Mouse (Mus musculus) midbrain, embryonic 14.5 days (tissue): ENCODE measurements around the gene Smoc1. TPM values are rescaled to one million over a fixed set of nuclear protein-coding genes. Genes with fewer than 3 reads are reported as not detected.

ENCODE experiments used
- ATAC-seq: fragments of 200-750 bp; cut with Nextera tagmentation; 2 replicates; pipeline ENCODE4 v1.8.0; 2017; ENCODE audit warnings: moderate number of reproducible peaks, moderate library complexity; ENCODE audit not compliant: low FRiP score, low TSS enrichment
- DNase-seq: peaks from one replicate; pipeline ENCODE4 v3.0.0-alpha.2; 2015
- H3K27ac ChIP-seq: fragments of 300-500 bp; sonication (generic); replicated peaks from 2 replicates; pipeline ENCODE4 v1.5.1; 2014; ENCODE audit warnings: mild to moderate bottlenecking, low read depth, low read length, moderate library complexity
- H3K27me3 ChIP-seq: fragments of 300-500 bp; sonication (generic); 2 replicates; pipeline ENCODE4 v1.6.1; 2014; ENCODE audit warnings: low read length, control low read depth, mixed read lengths; ENCODE audit not compliant: control insufficient read depth, insufficient read depth
- H3K36me3 ChIP-seq: fragments of 300-500 bp; sonication (generic); 2 replicates; pipeline ENCODE4 v1.6.1; 2014; ENCODE audit warnings: low read length, control low read depth; ENCODE audit not compliant: control insufficient read depth, insufficient read depth
- H3K4me1 ChIP-seq: fragments of 300-500 bp; sonication (generic); 2 replicates; pipeline ENCODE4 v1.6.1; 2014; ENCODE audit warnings: mild to moderate bottlenecking, antibody characterized with exemption, low read length, control low read depth; ENCODE audit not compliant: control insufficient read depth, insufficient read depth
- H3K4me2 ChIP-seq: fragments of 300-500 bp; sonication (generic); 2 replicates; pipeline ENCODE4 v1.6.1; 2014; ENCODE audit warnings: mild to moderate bottlenecking, low read length, moderate library complexity
- H3K4me3 ChIP-seq: fragments of 300-500 bp; sonication (generic); replicated peaks from 2 replicates; pipeline ENCODE4 v1.5.1; 2014; ENCODE audit warnings: low read depth, low read length
- H3K9ac ChIP-seq: fragments of 300-500 bp; sonication (generic); replicated peaks from 2 replicates; pipeline ENCODE4 v1.6.1; 2014; ENCODE audit warnings: mild to moderate bottlenecking, low read length, moderate library complexity
- H3K9me3 ChIP-seq: fragments of 300-500 bp; sonication (generic); 2 replicates; pipeline ENCODE4 v1.6.1; 2016; ENCODE audit warnings: low read length, control low read depth, mixed read lengths; ENCODE audit not compliant: control insufficient read depth
- WGBS: fragments of 180-500 bp; shearing (Covaris S2); extraction: QIAGEN DNeasy Blood & Tissue Kit; methylation state at CpG from one replicate; pipeline ENCODE4 v1.1.7; 2014; 5-methylcytosine and 5-hydroxymethylcytosine counted together
- polyA plus RNA-seq: library from polyadenylated mRNA; unstranded; fragments of >200 nt; fragmentation: Nextera tagmentation; extraction: Ambion mirVana; gene quantifications from 2 replicates; pipeline ENCODE4 v1.2.1, GENCODE M21; 2014

The Smoc1 gene
- polyA plus RNA-seq, 1 experiment from 2014 or later = 21.6 TPM

GRCm38 (mm10) chr12:81133055-81133665 is 106.6 kb downstream of the Smoc1 start:
- H3K4me2 ChIP-seq = no peak overlapping the region
- H3K27ac ChIP-seq = no peak overlapping the region
- ATAC-seq (no peak), DNase-seq (no peak)
- H3K4me1 ChIP-seq = 0 out of 2 replicates have a peak, but pooled peaks cover 2% of the 10 kb centered on the region
- no peak overlapping the region for H3K4me3 ChIP-seq
- H3K9ac ChIP-seq = no peak overlapping the region
- H3K27me3 ChIP-seq = no peaks in the 10 kb centered on the region
- WGBS = 39% methylated on average over 4 of the region's 4 CpGs
- no peaks in the 10 kb centered on the region for H3K9me3 ChIP-seq
- H3K36me3 ChIP-seq = no peaks in the 10 kb centered on the region

GRCm38 (mm10) chr12:81138217-81138616 is 111.6 kb downstream of the Smoc1 start:
- no peaks in the 10 kb centered on the region for H3K9me3 ChIP-seq
- H3K36me3 ChIP-seq = no peaks in the 10 kb centered on the region
- H3K9ac ChIP-seq = no peak overlapping the region
- no peak for ATAC-seq
- WGBS = 96% methylated on average over 6 of the region's 6 CpGs
- no peak overlapping the region for H3K4me3 ChIP-seq
- H3K4me2 ChIP-seq = no peak overlapping the region
- DNase-seq = no peak
- H3K27me3 ChIP-seq = no peaks in the 10 kb centered on the region
- peaks cover 9% of the 10 kb centered on the region; the same call in 1 of the 2 replicates for H3K4me1 ChIP-seq
- no peak overlapping the region for H3K27ac ChIP-seq

DNA sequence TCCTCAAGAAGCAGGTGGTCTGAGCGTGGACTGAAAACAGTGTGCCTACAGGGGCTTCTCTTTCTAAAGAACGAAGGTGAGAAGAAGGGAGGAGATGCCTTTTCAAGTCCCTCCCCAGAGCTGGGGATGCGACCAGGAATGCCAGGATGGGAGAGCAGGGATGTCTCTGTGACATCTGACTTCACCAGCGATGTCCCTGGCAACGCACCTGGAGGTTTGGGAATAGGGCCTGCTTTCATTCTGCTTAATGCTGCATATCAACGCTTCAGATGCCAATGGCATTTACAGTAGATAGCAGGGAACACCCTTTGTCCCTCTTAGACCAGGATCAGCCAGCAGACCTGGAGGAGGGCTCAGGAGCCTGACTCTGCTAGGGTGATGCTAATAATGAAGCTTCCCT is 112.9 kb downstream of the Smoc1 start:
- DNase-seq = no peak

DNA sequence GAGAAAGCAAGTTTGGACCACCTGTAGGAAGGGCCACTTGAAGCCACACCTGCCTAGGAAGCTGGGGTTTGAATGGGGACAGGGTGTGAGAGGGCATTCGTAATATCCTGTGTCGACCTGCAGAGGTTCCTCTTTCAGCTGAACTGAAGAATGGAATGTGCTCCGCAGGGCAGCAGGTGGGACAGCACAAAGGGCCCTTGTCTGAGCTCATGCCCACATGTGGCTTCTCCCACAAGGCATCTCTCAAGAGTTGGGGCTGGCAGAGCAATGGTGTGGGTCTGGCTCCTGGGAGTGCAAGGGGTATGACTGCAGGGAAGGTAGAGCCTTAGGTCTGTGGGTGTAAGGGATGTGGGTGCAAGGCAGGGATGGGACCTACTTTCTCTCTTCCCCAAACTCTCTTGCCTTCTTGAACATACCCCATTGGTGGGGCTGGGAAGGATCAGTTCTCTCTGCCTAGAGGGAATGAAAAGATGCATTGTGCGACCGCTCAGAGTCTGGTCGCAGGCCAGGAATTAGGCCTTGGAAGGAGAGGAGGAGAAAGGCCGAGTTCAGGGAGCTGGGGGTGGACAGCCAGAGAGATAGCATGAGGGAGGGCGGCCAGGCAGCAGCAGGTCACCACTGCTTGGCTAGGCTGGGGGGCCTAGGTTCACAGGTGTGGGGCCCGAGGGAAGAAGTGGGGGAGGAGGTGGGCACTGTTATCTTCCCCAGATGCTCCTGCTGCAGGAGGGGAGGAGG is 114.2 kb downstream of the Smoc1 start:
- Histone ChIP-seq H3K4me1 (peaks cover 7% of the 10 kb centered on the region; the same call in 1 of the 2 replicates), H3K27me3 (no peaks in the 10 kb centered on the region), H3K36me3 (no peaks in the 10 kb centered on the region), H3K9ac (no peak overlapping the region), H3K27ac (no peak overlapping the region; the same call in none of the 2 replicates), H3K9me3 (no peaks in the 10 kb centered on the region), H3K4me3 (no peak overlapping the region), H3K4me2 (no peak overlapping the region)
- peak; percentile 45 for DNase-seq
- no peak for ATAC-seq
- WGBS = 36% methylated on average over 9 of the region's 9 CpGs

More for the DNA sequence above, 112.9 kb downstream of the Smoc1 start:
- peaks cover 7% of the 10 kb centered on the region; the same call in 1 of the 2 replicates for H3K4me1 ChIP-seq
- no peaks in the 10 kb centered on the region for H3K27me3 ChIP-seq
- H3K36me3 ChIP-seq = no peaks in the 10 kb centered on the region
- H3K9ac ChIP-seq = no peak overlapping the region
- no peak overlapping the region for H3K4me2 ChIP-seq
- 94% methylated on average over 6 of the region's 6 CpGs for WGBS
- no peak for ATAC-seq
- H3K9me3 ChIP-seq = no peaks in the 10 kb centered on the region
- no peak overlapping the region for H3K4me3 ChIP-seq
- no peak overlapping the region for H3K27ac ChIP-seq

DNA sequence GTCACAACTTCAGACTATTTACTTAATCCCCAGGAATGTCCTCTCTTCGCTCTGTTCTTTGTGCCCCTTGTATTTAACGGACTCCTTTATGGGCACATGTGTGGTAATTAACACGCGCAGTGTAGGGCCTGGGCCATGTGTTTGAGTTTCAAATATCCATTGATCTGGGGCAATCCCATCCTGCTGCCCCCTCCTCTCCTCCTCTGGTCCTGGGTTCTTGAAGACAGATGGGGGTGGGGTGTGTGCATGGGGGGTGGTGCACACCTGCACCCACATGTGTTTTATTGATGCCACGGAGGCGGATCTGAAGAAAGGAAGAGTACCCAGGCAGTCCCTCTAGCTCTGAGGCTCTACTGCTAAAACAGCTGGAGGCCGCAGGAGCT is 114.7 kb downstream of the Smoc1 start:
- H3K4me2 ChIP-seq = no peak overlapping the region
- H3K9me3 ChIP-seq = no peaks in the 10 kb centered on the region
- DNase-seq = no peak
- H3K4me1 ChIP-seq = peaks cover 10% of the 10 kb centered on the region
- ATAC-seq = no peak
- no peak overlapping the region for H3K4me3 ChIP-seq
- 33% methylated on average over 7 of the region's 7 CpGs for WGBS
- H3K27ac ChIP-seq = no peak overlapping the region; the same call in 1 of the 2 replicates
- no peaks in the 10 kb centered on the region for H3K27me3 ChIP-seq
- no peak overlapping the region for H3K9ac ChIP-seq
- H3K36me3 ChIP-seq = no peaks in the 10 kb centered on the region

DNA sequence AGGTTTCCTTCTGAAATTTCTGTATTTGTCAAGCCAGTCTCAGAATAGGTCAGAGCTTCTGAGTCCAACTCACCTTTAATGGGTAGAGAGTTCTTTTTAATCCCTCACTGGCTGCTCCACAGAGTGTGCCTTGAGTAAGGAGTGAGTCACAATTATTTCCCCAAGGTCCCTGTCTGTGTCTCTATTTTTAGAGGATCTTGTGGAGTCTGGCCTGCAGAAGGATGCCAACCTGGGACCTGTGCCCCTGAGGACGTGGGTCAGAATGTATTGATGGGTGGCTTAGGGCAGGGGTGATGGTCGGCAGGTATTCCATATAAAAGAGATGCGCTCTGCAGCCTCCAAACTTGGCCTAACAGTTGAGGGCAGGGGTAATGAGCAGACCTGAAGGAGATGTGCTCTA is 115.6 kb downstream of the Smoc1 start:
- 89% methylated on average over 3 of the region's 3 CpGs for WGBS
- no peak for ATAC-seq

GRCm38 (mm10) chr12:81144201-81144600 is 117.6 kb downstream of the Smoc1 start:
- H3K4me2 ChIP-seq = no peak overlapping the region
- H3K9me3 ChIP-seq = no peaks in the 10 kb centered on the region
- no peak overlapping the region for H3K27ac ChIP-seq
- no peaks in the 10 kb centered on the region for H3K27me3 ChIP-seq
- peak; percentile 20 for DNase-seq
- H3K36me3 ChIP-seq = no peaks in the 10 kb centered on the region
- WGBS = 35% methylated on average over 10 of the region's 10 CpGs
- no peak overlapping the region for H3K4me3 ChIP-seq
- H3K9ac ChIP-seq = no peak overlapping the region
- ATAC-seq = no peak
- peaks cover 12% of the 10 kb centered on the region for H3K4me1 ChIP-seq

More for the DNA sequence above, 115.6 kb downstream of the Smoc1 start:
- H3K36me3 ChIP-seq = no peaks in the 10 kb centered on the region
- no peak overlapping the region for H3K4me2 ChIP-seq
- H3K9ac ChIP-seq = no peak overlapping the region
- peaks cover 12% of the 10 kb centered on the region for H3K4me1 ChIP-seq
- no peak for DNase-seq
- H3K27ac ChIP-seq = no peak overlapping the region
- H3K4me3 ChIP-seq = no peak overlapping the region
- no peaks in the 10 kb centered on the region for H3K9me3 ChIP-seq
- H3K27me3 ChIP-seq = no peaks in the 10 kb centered on the region

- H3K4me1 ChIP-seq = peaks cover 4% of the 10 kb centered on the region; the same call in 1 of the 2 replicates
- DNase-seq (peak; percentile 59), ATAC-seq (peak; percentile 67)
- no peaks in the 10 kb centered on the region for H3K9me3 ChIP-seq
- no peaks in the 10 kb centered on the region for H3K27me3 ChIP-seq
- 9% methylated on average over 10 of the region's 10 CpGs for WGBS
- H3K36me3 ChIP-seq = no peaks in the 10 kb centered on the region
- H3K4me2 ChIP-seq = no peak overlapping the region
- H3K9ac ChIP-seq = no peak overlapping the region
- no peak overlapping the region for H3K4me3 ChIP-seq
- peak overlapping the region; percentile 21; the same call in 1 of the 2 replicates for H3K27ac ChIP-seq
Measured at GRCm38 (mm10) chr12:81146417-81147180, 120.0 kb downstream of the Smoc1 start.
